Mouse (Mus musculus): ENCODE data around the gene Ikzf1. TPM values are rescaled to one million over a fixed set of nuclear protein-coding genes. Genes with fewer than 3 reads are reported as not detected.

The Ikzf1 gene
- total and polyA plus RNA-seq, 2 experiments from 2014 or later = 1.5 to 4.5 TPM

DNA sequence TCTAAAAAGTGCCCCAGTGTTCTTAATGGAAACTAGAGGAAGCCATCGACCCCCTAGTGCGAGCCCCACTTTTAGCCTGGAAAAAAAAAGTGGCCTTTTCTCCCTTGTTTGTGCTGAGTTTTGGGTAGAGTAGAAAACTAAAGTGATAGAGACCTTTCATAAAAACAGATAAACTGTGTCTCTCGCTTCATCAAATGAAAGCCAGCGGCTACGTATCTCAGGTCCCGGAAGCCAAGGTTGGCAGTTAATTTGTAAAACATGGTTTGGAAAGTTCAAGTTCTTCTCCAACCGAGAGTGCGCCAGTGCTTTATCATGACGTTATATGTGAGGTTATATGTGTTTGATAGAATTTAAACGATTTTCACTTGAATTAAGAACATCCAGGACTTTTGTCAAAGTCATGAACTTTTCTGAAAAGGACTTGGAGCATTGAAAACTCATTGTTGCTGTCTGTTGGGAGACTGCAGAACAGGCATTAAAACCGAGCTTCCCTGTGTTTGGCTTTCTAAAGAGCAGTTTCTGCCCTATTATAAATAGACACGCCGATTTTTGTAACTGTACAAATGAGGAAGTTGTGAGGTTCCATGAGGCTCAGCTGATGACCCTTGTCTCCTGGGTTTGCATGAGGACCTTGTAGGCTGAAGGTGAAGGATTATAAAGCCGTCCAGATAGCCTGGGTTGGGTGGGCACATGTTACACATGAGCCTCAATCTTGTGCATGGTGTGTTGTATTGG is 6.7 kb downstream of the Ikzf1 start:
- no peaks in the 10 kb centered on the region for H3K36me3 ChIP-seq (ENCODE audit: insufficient read depth, low read length)
- no peak for TF ChIP-seq CTCF (IDR thresholded peaks at IDR 0.05)
- H3K4me3 ChIP-seq (ENCODE audit: low read depth, low read length) = no peak overlapping the region
- ATAC-seq (ENCODE audit: low FRiP score) (no peak), DNase-seq (ENCODE audit: low spot score) (no peak)
- no peaks in the 10 kb centered on the region for H3K4me1 ChIP-seq (ENCODE audit: insufficient read depth, low read length)
- H3K4me2 ChIP-seq (ENCODE audit: low read depth, low read length, poor library complexity, severe bottlenecking) = no peak overlapping the region
- H3K9me3 ChIP-seq (ENCODE audit: low read length) = no peaks in the 10 kb centered on the region
- WGBS = 87% methylated on average over 14 of the region's 14 CpGs
- no peak overlapping the region for H3K27ac ChIP-seq (ENCODE audit: low read depth, low read length)
- peaks cover 9% of the 10 kb centered on the region for H3K27me3 ChIP-seq (ENCODE audit: insufficient read depth, low read length)
- no peak overlapping the region for H3K9ac ChIP-seq (replicated peaks; ENCODE audit: low read length, poor library complexity, severe bottlenecking)

DNA sequence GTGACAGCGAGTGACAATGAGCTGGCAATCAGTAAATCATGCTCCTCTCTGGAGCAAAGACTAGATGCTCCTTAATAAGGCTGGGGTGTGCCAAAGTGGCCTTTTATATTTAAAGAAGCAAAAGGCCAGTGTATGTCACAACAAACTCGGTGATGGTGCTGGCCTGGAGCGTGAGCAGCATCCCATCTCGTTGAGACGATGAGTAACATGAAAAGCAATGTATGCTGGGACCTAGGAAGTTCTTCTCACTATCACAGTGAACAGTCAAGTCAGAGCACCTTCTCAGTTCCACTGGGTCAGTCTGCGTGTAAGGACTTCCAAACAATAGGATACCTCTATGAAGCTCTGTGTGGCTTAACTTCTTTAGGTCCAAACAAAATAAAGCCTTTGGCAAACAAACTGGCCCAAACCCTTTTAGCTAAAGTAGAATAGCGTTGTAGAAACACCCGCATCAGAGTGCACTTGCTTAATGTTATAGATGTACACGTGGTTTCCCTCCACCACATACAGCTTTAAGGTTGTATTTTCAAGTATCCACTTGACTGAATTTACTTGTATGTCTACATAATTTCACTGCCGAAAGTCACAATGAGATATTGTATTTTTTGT is 7.9 kb downstream of the Ikzf1 start:
- TF ChIP-seq CTCF (IDR thresholded peaks at IDR 0.05) = no peak
- no peak overlapping the region for H3K4me2 ChIP-seq (ENCODE audit: low read depth, low read length, poor library complexity, severe bottlenecking)
- H3K36me3 ChIP-seq (ENCODE audit: insufficient read depth, low read length) = no peaks in the 10 kb centered on the region
- no peak overlapping the region for H3K27ac ChIP-seq (ENCODE audit: low read depth, low read length)
- H3K4me1 ChIP-seq (ENCODE audit: insufficient read depth, low read length) = no peaks in the 10 kb centered on the region
- H3K27me3 ChIP-seq (ENCODE audit: insufficient read depth, low read length) = peaks cover 4% of the 10 kb centered on the region; the same call in 1 of the 2 replicates
- ATAC-seq (ENCODE audit: low FRiP score) = no peak
- 90% methylated on average over 10 of the region's 10 CpGs for WGBS
- no peak for DNase-seq (ENCODE audit: low spot score)
- H3K9me3 ChIP-seq (ENCODE audit: low read length) = no peaks in the 10 kb centered on the region
- H3K4me3 ChIP-seq (ENCODE audit: low read depth, low read length) = no peak overlapping the region
- no peak overlapping the region for H3K9ac ChIP-seq (replicated peaks; ENCODE audit: low read length, poor library complexity, severe bottlenecking)

DNA sequence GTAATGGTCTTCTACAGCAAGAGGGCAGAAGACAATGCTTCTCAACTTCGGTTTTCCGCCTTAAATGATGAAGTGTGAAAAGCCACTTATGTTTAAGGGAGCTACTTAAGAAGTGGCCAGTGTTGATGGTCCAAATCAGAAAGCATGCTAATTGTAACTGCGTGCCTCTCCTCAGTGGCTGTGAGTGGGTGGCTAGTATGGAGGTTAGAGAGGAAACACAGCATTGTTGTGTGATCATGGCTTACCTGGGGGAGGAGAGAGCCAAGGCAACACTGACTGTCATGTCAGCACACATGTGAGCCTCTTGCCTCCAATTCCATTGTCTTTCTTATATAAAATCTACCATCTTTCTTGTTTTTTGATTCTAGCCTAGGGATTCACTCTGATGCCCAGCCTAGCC is 8.6 kb downstream of the Ikzf1 start:
- Histone ChIP-seq H3K27me3 (ENCODE audit: insufficient read depth, low read length) (no peaks in the 10 kb centered on the region), H3K27ac (ENCODE audit: low read depth, low read length) (no peak overlapping the region), H3K4me2 (ENCODE audit: low read depth, low read length, poor library complexity, severe bottlenecking) (no peak overlapping the region), H3K4me3 (ENCODE audit: low read depth, low read length) (no peak overlapping the region), H3K9me3 (ENCODE audit: low read length) (no peaks in the 10 kb centered on the region), H3K36me3 (ENCODE audit: insufficient read depth, low read length) (no peaks in the 10 kb centered on the region), H3K9ac (replicated peaks; ENCODE audit: low read length, poor library complexity, severe bottlenecking) (no peak overlapping the region), H3K4me1 (ENCODE audit: insufficient read depth, low read length) (no peaks in the 10 kb centered on the region)
- ATAC-seq (ENCODE audit: low FRiP score) (no peak), DNase-seq (ENCODE audit: low spot score) (no peak)
- 82% methylated on average over 3 of the region's 3 CpGs for WGBS
- TF ChIP-seq CTCF (IDR thresholded peaks at IDR 0.05) = no peak

DNA sequence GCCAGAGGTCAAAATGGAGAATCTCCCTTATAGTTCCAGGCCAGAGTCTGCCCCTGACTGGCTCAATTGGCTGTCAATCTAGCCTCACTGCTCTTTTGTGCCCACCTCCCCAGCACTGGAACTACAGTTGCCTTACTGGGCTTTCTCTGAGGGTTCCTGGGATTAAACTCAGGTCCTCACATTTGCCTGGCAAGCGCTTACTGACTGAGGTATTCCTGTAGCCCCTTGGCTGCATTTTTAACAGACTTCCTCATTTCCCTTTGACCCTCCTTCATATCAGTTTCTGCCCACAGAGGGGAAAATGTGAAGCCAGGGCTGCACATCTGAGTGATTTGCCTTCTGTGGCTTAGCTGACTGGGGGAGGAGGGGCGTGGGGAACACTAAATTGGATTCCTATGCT is 9.3 kb downstream of the Ikzf1 start:
- ATAC-seq (ENCODE audit: low FRiP score) (no peak), DNase-seq (ENCODE audit: low spot score) (no peak)
- WGBS = 75% methylated on average over 2 of the region's 2 CpGs
- no peak for TF ChIP-seq CTCF (IDR thresholded peaks at IDR 0.05)
- H3K4me3 ChIP-seq (ENCODE audit: low read depth, low read length) = no peak overlapping the region
- no peaks in the 10 kb centered on the region for H3K9me3 ChIP-seq (ENCODE audit: low read length)
- H3K36me3 ChIP-seq (ENCODE audit: insufficient read depth, low read length) = no peaks in the 10 kb centered on the region
- no peak overlapping the region for H3K4me2 ChIP-seq (ENCODE audit: low read depth, low read length, poor library complexity, severe bottlenecking)
- no peak overlapping the region for H3K27ac ChIP-seq (ENCODE audit: low read depth, low read length)
- no peak overlapping the region for H3K9ac ChIP-seq (replicated peaks; ENCODE audit: low read length, poor library complexity, severe bottlenecking)
- H3K27me3 ChIP-seq (ENCODE audit: insufficient read depth, low read length) = no peaks in the 10 kb centered on the region
- H3K4me1 ChIP-seq (ENCODE audit: insufficient read depth, low read length) = no peaks in the 10 kb centered on the region

DNA sequence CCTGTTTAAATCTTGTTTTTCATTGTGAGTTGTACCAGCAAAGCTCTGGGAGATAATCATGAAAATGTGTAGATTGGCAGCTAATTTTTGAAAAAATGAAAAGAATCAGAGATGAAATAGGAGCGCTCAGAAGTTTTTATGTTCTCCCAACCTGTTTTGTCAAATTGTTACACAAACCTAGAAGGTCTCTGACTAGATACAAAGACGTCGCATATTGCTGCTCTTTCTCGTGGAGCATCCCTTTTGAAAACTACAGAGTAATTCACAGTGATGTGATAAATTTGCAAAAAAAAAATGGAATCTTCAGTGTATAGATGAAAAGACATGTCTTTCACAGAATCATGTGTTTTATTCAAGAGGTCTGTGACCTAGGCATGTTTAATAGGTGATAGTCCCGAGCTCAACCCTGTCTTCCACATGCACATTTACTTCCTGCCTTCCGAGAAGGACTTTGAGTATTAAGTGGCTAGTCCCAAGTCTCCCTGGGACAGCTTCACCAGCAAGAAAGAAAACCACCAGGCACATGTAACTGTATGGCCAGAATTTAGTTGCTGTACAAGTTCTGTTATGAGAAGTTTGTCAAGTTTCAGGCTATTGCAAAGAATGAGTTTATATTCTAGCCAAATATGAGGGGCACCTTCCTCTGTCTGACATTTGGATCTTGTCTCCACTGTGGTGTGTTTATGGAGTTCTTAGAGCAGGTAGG is 9.8 kb downstream of the Ikzf1 start:
- Histone ChIP-seq H3K4me3 (ENCODE audit: low read depth, low read length) (no peak overlapping the region), H3K9ac (replicated peaks; ENCODE audit: low read length, poor library complexity, severe bottlenecking) (no peak overlapping the region), H3K36me3 (ENCODE audit: insufficient read depth, low read length) (no peaks in the 10 kb centered on the region), H3K27ac (ENCODE audit: low read depth, low read length) (no peak overlapping the region), H3K9me3 (ENCODE audit: low read length) (no peaks in the 10 kb centered on the region), H3K4me1 (ENCODE audit: insufficient read depth, low read length) (no peaks in the 10 kb centered on the region), H3K27me3 (ENCODE audit: insufficient read depth, low read length) (no peaks in the 10 kb centered on the region), H3K4me2 (ENCODE audit: low read depth, low read length, poor library complexity, severe bottlenecking) (no peak overlapping the region)
- 88% methylated on average over 6 of the region's 6 CpGs for WGBS
- TF ChIP-seq CTCF (IDR thresholded peaks at IDR 0.05) = no peak
- DNase-seq (ENCODE audit: low spot score) = no peak
- no peak for ATAC-seq (ENCODE audit: low FRiP score)
